Mouse (Mus musculus): ENCODE data around the gene Sapcd2.

Gene Sapcd2

GRCm38 (mm10) chr2:25422587-25423410, 50.7 kb downstream of the Sapcd2 start, which contains the start of gene Fut7:
Gene Fut7 (plus strand): TSS chr2:25423267.
- in situ Hi-C loops (cut with MboI, MseI) = no loop called here

GRCm38 (mm10) chr2:25423626-25424025, 51.5 kb downstream of the Sapcd2 start:
- in situ Hi-C loops (cut with MboI, MseI) = no loop called here

GRCm38 (mm10) chr2:25425481-25425880, 53.4 kb downstream of the Sapcd2 start:
- in situ Hi-C loops (cut with MboI, MseI) = no loop called here

GRCm38 (mm10) chr2:25426721-25427191, 54.6 kb downstream of the Sapcd2 start:
- in situ Hi-C loops (cut with MboI, MseI) = no loop called here

GRCm38 (mm10) chr2:25427256-25427655, 55.1 kb downstream of the Sapcd2 start:
- in situ Hi-C loops (cut with MboI, MseI) = no loop called here

Measured in T-helper 2 cell (primary cell).